Mouse (Mus musculus): Measurements from ENCODE around the gene Acadvl.

The Acadvl gene

GRCm38 (mm10) chr11:69980196-69981140 is 34.7 kb downstream of the Acadvl start:
- peak; percentile 97 to 99 for DNase-seq (ENCODE audit: low spot score in 2 of 2)

DNA sequence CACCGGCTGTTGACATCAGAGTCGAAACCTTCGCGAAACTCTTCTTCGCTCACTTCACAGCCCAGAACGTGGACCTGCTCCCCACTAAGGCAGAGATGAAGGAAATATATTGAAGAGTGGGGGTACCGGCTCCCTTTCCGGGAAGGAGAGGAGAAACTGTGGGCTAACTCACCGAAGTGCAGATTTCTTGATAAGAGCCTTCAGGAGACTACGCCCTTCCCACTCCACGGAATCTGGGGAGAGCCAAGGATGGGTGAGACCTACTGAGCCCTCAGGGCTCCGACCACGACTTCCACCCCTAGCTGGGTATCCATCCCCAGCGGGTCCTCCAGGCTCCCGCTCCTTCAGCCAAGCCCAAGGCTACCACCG is 35.4 kb downstream of the Acadvl start:
- DNase-seq (ENCODE audit: low spot score in 2 of 2) = no peak

- no peak for DNase-seq (ENCODE audit: low spot score in 2 of 2)
Observed at GRCm38 (mm10) chr11:69976271-69976670, 38.9 kb downstream of the Acadvl start.

GRCm38 (mm10) chr11:69974907-69975306 is 40.3 kb downstream of the Acadvl start:
- DNase-seq (ENCODE audit: low spot score in 2 of 2) = no peak

DNA sequence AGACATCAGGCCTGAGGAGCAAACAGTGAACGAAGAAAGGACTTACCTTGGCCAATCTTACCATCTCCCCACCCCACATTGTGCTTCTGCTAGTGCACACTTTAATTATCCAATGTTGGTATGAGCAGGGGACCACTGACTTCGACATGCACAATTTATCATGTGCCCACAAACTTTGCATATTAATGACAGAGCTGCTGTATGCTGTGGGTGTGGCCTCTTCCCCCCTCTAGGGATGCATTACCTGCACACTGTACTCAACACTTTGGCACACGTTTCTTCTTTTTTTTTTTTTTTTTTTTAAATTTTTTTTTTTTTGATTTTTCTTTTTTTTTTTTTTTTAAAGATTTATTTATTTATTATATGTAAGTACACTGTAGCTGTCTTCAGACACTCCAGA is 44.4 kb downstream of the Acadvl start:
- DNase-seq (ENCODE audit: low spot score in 2 of 2) = no peak

GRCm38 (mm10) chr11:69970222-69970621 is 45.0 kb downstream of the Acadvl start:
- no peak for DNase-seq (ENCODE audit: low spot score in 2 of 2)

DNA sequence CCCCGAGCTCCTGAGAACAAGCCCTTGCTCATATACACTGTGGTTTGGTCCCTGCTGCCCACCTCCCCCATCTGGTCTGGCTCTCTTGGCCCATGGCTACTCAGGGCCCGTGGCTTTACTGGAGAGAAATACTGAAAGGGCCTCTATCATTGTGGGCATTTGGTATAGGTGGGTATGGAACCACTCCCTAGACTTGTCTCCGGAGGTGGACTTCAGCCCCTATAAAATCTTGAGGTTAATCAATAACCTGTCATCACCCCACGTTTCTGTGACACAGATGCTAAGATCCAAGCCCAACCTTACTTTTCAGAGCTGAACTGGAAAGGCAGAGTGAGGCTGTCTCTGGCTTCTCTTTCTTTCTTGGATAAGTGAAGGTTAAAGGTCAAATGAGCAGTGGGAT is 46.4 kb downstream of the Acadvl start:
- DNase-seq (ENCODE audit: low spot score in 2 of 2) = no peak

DNA sequence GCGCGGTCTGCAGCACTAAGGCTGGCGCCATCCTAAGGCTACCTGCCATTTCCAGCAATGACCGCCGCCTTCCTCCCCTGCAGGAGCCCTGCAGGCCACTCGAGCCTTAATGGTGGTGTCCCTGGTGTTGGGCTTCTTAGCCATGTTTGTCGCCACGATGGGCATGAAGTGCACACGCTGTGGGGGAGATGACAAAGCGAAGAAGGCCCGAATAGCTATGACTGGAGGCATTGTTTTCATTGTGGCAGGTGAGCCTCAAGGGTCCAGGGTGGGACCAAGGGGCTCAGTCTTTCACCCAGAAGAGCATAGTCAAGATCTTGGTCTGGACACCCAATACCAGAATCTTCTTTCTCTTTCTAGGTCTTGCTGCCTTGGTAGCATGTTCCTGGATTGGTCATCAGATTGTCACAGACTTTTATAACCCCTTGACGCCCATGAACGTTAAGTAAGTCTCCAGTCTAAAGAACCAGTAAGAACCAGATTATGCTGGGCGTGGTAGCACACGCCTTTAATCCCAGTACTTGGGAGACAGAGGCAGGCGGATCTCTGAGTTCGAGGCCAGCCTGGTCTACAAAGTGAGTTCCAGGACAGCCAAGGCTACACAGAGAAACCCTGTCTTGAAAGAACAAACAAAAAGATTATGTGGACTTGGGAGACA is 48.2 kb downstream of the Acadvl start:
- DNase-seq (ENCODE audit: low spot score in 2 of 2) = no peak

DNA sequence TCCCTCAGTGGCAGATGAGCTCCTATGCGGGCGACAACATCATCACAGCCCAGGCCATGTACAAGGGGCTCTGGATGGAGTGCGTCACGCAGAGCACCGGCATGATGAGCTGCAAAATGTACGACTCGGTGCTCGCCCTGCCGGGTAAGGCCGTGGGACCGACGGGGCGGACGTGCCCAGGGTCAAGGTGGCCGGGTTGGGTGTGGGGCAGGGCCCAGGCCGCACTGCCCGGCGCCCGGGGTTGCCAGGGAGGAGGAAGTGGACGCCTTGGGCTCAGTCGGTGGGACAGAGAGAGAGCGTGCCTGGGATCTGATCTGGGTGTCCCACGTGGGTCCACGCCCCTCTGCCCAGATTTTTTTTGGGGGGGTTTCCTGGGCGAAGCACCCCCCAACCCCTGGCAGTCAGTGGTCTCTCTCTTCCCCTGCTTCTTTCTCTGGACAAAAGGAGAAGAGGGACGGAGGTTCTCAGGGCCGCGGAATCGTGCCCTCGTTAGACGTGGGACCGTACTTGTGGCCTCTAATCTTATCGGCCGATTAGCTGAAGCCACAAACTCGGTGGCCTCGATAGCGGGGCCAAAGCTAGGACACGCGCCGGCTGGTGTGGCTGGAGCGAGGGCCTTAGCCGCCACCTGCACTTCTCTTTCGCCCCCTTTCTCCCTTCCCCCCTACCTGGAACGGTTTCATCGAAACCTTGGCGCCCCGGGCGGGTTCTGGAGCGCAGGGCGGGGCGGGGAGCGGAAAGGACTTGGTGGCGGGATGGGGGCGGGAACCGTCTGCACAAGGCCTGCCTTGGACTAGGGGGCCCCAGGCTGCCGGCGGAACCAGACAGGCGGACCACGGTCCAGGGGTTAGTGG is 49.0 kb downstream of the Acadvl start:
- DNase-seq (ENCODE audit: low spot score in 2 of 2) = no peak

DNA sequence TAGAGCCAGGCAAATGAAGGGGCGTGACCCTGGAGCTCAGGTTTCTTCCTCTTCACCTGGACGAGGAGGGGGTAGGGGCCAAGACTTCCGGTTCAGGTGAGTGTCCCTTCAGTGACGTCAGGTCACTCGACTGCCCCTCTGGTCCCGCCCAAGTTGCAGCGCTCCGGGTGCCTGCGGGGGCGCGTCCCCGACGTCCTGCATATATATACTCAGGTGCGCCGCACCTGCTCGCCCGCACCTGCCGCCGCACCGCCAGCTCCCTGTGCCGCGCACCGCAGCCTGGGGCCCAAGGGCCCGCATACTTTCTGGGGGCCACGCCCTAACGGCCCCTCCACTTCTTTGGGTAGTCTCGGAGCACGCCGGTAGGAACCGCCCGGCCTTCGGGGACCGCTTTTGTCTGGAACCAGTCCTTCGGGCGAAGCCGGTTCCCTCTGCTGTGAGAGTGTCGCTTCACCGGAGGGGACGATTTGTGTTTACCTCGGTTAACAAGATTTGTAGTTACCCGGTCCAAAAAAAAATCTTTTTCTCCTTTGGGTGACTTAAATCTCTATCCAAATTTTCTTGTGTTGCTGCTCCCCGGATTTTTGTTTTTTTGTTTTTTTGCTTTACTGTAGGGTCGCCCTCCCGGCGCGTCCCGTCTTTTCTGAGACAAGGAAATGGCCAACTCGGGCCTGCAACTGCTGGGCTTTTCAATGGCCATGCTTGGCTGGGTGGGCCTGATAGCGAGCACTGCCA is 49.8 kb downstream of the Acadvl start:
- no peak for DNase-seq (ENCODE audit: low spot score in 2 of 2)

DNA sequence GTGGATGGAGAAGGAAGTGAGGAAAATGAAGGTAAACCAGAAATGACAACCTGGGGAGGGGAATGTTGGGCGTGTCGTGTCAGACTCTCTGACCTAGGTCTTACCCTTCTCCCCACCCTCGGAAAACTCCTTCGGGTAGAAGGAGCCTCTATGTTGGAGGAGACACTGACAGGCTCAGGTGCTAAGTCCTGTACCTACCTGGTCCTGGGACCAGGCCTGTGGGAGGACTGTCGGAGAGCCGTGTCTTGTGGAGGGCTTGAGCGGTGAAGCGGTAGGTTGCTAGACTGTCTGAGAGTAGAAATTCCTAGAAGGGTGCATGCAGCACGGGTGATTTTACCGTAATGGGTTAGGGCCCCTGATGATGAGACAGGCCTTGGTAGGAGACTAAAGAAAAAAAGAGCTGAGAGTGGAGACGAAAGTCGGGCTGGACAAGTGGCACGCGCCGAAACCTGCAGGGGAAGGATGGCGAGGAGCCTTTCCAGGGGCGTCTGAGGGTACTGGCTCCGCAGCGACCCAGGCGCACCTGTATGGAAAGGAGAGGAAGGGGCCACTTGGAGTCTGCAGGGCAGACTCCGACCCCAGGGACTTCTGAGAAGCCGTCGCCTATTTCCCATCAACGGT is 50.5 kb downstream of the Acadvl start, which contains the start of gene Cldn7:
Gene Cldn7, plus strand, starts transcription at position 130 of the 621 bp plus-strand sequence.
- no peak for DNase-seq (ENCODE audit: low spot score in 2 of 2)

DNA sequence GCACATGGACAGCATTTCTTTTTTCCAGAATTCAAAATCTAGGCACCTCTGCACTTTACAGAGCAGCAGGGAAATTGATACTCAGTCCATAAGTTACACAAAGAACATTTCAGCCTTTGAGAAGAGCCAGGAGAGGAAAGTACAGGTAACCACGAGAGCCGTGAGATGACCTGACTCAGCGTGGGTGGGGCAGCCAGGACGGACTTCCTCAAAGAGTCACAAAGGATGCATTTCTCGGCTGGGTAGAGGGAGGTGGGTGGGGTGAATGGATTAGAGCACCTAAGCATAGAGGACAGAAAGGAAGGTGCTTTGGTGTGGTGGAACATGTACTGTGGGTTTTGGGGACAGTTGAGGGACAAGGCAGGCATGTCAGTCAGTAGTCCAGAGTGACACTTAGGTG is 53.4 kb downstream of the Acadvl start:
- DNase-seq (ENCODE audit: low spot score in 2 of 2) = no peak

- no peak for DNase-seq (ENCODE audit: low spot score in 2 of 2)
Observed at GRCm38 (mm10) chr11:69960616-69961015, 54.6 kb downstream of the Acadvl start.
